Comparison of ENCODE assay signal across 9 mouse cellular contexts in the genomic region with DNA sequence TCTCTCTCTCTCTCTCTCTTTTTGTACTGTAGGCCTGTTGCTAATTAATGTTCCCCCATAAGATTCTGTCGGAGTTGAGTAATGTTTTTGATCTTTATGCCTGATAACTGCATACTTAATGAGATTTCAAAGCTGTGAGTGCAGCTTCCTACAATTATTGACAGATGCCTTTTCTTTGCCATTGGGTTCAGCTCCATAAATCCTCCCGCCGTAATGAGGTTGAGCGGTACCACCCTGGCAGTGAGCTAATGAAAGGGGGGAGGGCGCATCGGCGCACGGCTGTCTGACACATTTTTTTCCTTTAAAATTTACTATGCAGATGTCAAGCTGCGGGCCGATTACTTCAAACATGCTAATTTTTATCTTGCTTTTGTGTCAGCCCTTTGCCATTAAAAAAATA. TPM values are rescaled to one million over a fixed set of nuclear protein-coding genes. Genes with fewer than 3 reads are reported as not detected.
A peak's percentile ranks its signal among the peaks of the same experiment; 100 is the strongest.
DNase-seq lines count a peak whose midpoint lies in the region; ATAC-seq and TF ChIP-seq lines count a peak whose summit lies in the region.
"Had no signal": no experiment of that assay in that cellular context is flagged by ENCODE, and none has a peak within 500 bp of the region (broad histone marks: within the 10 kb centered on the region; RNA-seq: fewer than 3 reads in every experiment).

No protein-coding gene starts in this region.

- H3K4me1 ChIP-seq in intestine, embryonic 14.5 days (replicated peaks; ENCODE audit: control insufficient read depth, insufficient read depth, low read length), result peaks cover 49% of the 10 kb centered on the region
- H3K4me1 ChIP-seq in intestine, embryonic 15.5 days (replicated peaks), result peaks cover 23% of the 10 kb centered on the region
- H3K4me1 ChIP-seq in hindbrain, embryonic 12.5 days, result peaks cover 67% of the 10 kb centered on the region
- peaks cover 46% of the 10 kb centered on the region for H3K4me1 ChIP-seq in midbrain, embryonic 15.5 days
- H3K4me1 ChIP-seq in cerebellum, adult 2 months (ENCODE audit: control insufficient read depth, insufficient read depth, low read length), result peaks cover 8% of the 10 kb centered on the region; the same call in 1 of the 2 replicates

- H3K27me3 ChIP-seq in intestine, embryonic 14.5 days (replicated peaks; ENCODE audit: control insufficient read depth, insufficient read depth, low read length), result no peaks in the 10 kb centered on the region
- no peaks in the 10 kb centered on the region for H3K27me3 ChIP-seq in intestine, embryonic 15.5 days (replicated peaks)
- H3K27me3 ChIP-seq in hindbrain, embryonic 12.5 days, result no peaks in the 10 kb centered on the region
- no peaks in the 10 kb centered on the region for H3K27me3 ChIP-seq in midbrain, embryonic 15.5 days (replicated peaks)
- H3K27me3 ChIP-seq in cerebellum, adult 2 months (ENCODE audit: control insufficient read depth, insufficient read depth, low read length), result no peaks in the 10 kb centered on the region

- H3K9ac ChIP-seq in intestine, embryonic 14.5 days (ENCODE audit: low read length), result no peak overlapping the region
- no peak overlapping the region for H3K9ac ChIP-seq in intestine, embryonic 15.5 days
- H3K9ac ChIP-seq in hindbrain, embryonic 12.5 days, result no peak overlapping the region
- H3K9ac ChIP-seq in midbrain, embryonic 15.5 days, result no peak overlapping the region

- peak overlapping the region; percentile 53 for H3K4me2 ChIP-seq in intestine, embryonic 14.5 days (ENCODE audit: low read length)
- no peak overlapping the region for H3K4me2 ChIP-seq in intestine, embryonic 15.5 days (replicated peaks)
- H3K4me2 ChIP-seq in hindbrain, embryonic 12.5 days (replicated peaks), result peak overlapping the region; percentile 47
- peak overlapping the region; percentile 32 for H3K4me2 ChIP-seq in midbrain, embryonic 15.5 days

- no peaks in the 10 kb centered on the region for H3K9me3 ChIP-seq in intestine, embryonic 14.5 days (ENCODE audit: control insufficient read depth, low read length)
- no peaks in the 10 kb centered on the region for H3K9me3 ChIP-seq in intestine, embryonic 15.5 days
- no peaks in the 10 kb centered on the region for H3K9me3 ChIP-seq in hindbrain, embryonic 12.5 days (replicated peaks)
- no peaks in the 10 kb centered on the region for H3K9me3 ChIP-seq in midbrain, embryonic 15.5 days

- TF ChIP-seq CTCF in cerebellum, adult 2 months (IDR thresholded peaks at IDR 0.05; ENCODE audit: borderline replicate concordance, insufficient read depth, low read depth, low read length), result no peak

- ATAC-seq in intestine, embryonic 14.5 days (replicated peaks; ENCODE audit: low FRiP score, low TSS enrichment, low read depth), result no peak
- no peak for ATAC-seq in intestine, embryonic 15.5 days
- ATAC-seq in hindbrain, embryonic 12.5 days (ENCODE audit: low FRiP score), result peak; percentile 57; the same call in 1 of the 2 replicates
- ATAC-seq in midbrain, embryonic 15.5 days (replicated peaks), result peak; percentile 74; the same call in 1 of the 2 replicates
- ATAC-seq in granulocyte monocyte progenitor cell, adult 5-6 weeks (replicated peaks; ENCODE audit: poor library complexity, severe bottlenecking), result no peak
- ATAC-seq: Patski had no signal

- WGBS in intestine, embryonic 14.5 days, result 20% methylated on average over 10 of the region's 10 CpGs
- WGBS in intestine, embryonic 15.5 days, result 32% methylated on average over 10 of the region's 10 CpGs
- 26% methylated on average over 10 of the region's 10 CpGs for WGBS in hindbrain, embryonic 12.5 days
- 18% methylated on average over 10 of the region's 10 CpGs for WGBS in midbrain, embryonic 15.5 days
- WGBS in cerebellum, adult 2 months, result 73% methylated on average over 10 of the region's 10 CpGs

- no peak for DNase-seq in intestine, embryonic 14.5 days (ENCODE audit: low spot score)
- peak; percentile 33 for DNase-seq in embryo, embryonic 9.5 days (ENCODE audit: extremely low spot score)
- no peak for DNase-seq in cerebellum, adult 2 months
- DNase-seq in adrenal gland, adult 8-10 months, result no peak

- H3K27ac ChIP-seq in intestine, embryonic 14.5 days (ENCODE audit: low read depth), result peak overlapping the region; percentile 83; the same call in 1 of the 2 replicates
- H3K27ac ChIP-seq in intestine, embryonic 15.5 days, result no peak overlapping the region
- peak overlapping the region; percentile 86 for H3K27ac ChIP-seq in hindbrain, embryonic 12.5 days
- H3K27ac ChIP-seq in midbrain, embryonic 15.5 days, result peak overlapping the region; percentile 62; the same call in 1 of the 2 replicates
- H3K27ac ChIP-seq in cerebellum, adult 2 months (ENCODE audit: insufficient read depth, low read length), result no peak overlapping the region

- no peak for TF ChIP-seq POLR2A in cerebellum, adult 2 months (IDR thresholded peaks at IDR 0.05; ENCODE audit: borderline replicate concordance, insufficient read depth, low read length)

- H3K4me3 ChIP-seq in intestine, embryonic 14.5 days (ENCODE audit: low read depth, low read length), result no peak overlapping the region
- H3K4me3 ChIP-seq in intestine, embryonic 15.5 days (replicated peaks), result no peak overlapping the region
- no peak overlapping the region for H3K4me3 ChIP-seq in hindbrain, embryonic 12.5 days
- H3K4me3 ChIP-seq in midbrain, embryonic 15.5 days, result no peak overlapping the region
- H3K4me3 ChIP-seq in cerebellum, adult 2 months (replicated peaks; ENCODE audit: insufficient read depth, low read depth, low read length), result no peak overlapping the region

- 0 out of 2 replicates have a peak, but pooled peaks cover 6% of the 10 kb centered on the region for H3K36me3 ChIP-seq in intestine, embryonic 14.5 days (ENCODE audit: control insufficient read depth, insufficient read depth, low read length)
- H3K36me3 ChIP-seq in intestine, embryonic 15.5 days, result no peaks in the 10 kb centered on the region
- no peaks in the 10 kb centered on the region for H3K36me3 ChIP-seq in hindbrain, embryonic 12.5 days
- H3K36me3 ChIP-seq in midbrain, embryonic 15.5 days (replicated peaks), result no peaks in the 10 kb centered on the region

RNA-seq across cellular contexts. Expression of a gene that starts 9.3 kb away (rescaled TPM):
- polyA plus RNA-seq in intestine, embryonic 14.5 days (2014; fragmentation: Nextera tagmentation; extraction: Ambion mirVana), result 23.9 and 25.1 TPM in 2 replicates
- 10.2 and 11.2 TPM in 2 replicates for polyA plus RNA-seq in intestine, embryonic 15.5 days (2015; fragmentation: Nextera tagmentation; extraction: Ambion mirVana)
- 25.5 and 25.7 TPM in 2 replicates for polyA plus RNA-seq in hindbrain, embryonic 12.5 days (2016; fragmentation: Nextera tagmentation; extraction: Ambion mirVana)
- polyA plus RNA-seq in midbrain, embryonic 15.5 days (2015; fragmentation: Nextera tagmentation; extraction: Ambion mirVana), result 9.8 and 11.1 TPM in 2 replicates
- total RNA-seq in granulocyte monocyte progenitor cell, adult 5-6 weeks (2014; fragmentation: Nextera tagmentation), result 0.28 TPM in 1 of 2 replicates, not detected in the other
- total RNA-seq in granulocyte monocyte progenitor cell, adult 5-6 weeks (2017), result 0.15 TPM in 1 of 2 replicates, not detected in the other
- polyA plus RNA-seq in cerebellum, adult 2 months (2012; rRNA removed), result 12.5 and 13.5 TPM in 2 replicates
- 1 to 10 TPM; 4.4 to 7.5 (median 5.4) TPM for total RNA-seq in adrenal gland, adult 8-10 months (2022)

Comparison
In these comparisons a context has a peak if more than half of its experiments do, and no peak if none do; other contexts are left out.
1. H3K27ac ChIP-seq: peak in intestine, embryonic 14.5 days (single experiment), hindbrain, embryonic 12.5 days (single experiment) and midbrain, embryonic 15.5 days (single experiment); none in intestine, embryonic 15.5 days (single experiment) and cerebellum, adult 2 months (single experiment).
2. ATAC-seq: peak in hindbrain, embryonic 12.5 days (single experiment) and midbrain, embryonic 15.5 days (single experiment); none in intestine, embryonic 14.5 days (single experiment), intestine, embryonic 15.5 days (single experiment) and granulocyte monocyte progenitor cell, adult 5-6 weeks (single experiment).